16 mouse cellular contexts compared by ENCODE assay signal in genomic region chr17:14481746-14482145, GRCm38 (mm10).
"Had no signal": no experiment of that assay in that cellular context is flagged by ENCODE, and none has a peak within 500 bp of the region (broad histone marks: within the 10 kb centered on the region; RNA-seq: fewer than 3 reads in every experiment).

No protein-coding gene starts in this region.

- H3K4me2 ChIP-seq: neural tube, embryonic 12.5 days; neural tube, embryonic 13.5 days; neural tube, embryonic 15.5 days; stomach, embryonic 15.5 days had no signal

- H3K27ac ChIP-seq: neural tube, embryonic 12.5 days; neural tube, embryonic 13.5 days; neural tube, embryonic 15.5 days; stomach, embryonic 15.5 days; stomach, postnatal 0 days had no signal

- H3K27me3 ChIP-seq: neural tube, embryonic 12.5 days; neural tube, embryonic 13.5 days; neural tube, embryonic 15.5 days; stomach, embryonic 15.5 days had no signal

- DNase-seq: right cerebral cortex, adult 18-20 months; right cerebral cortex, postnatal 14 days; right cerebral cortex, postnatal 25 days; right cerebral cortex, postnatal 4 days; spleen, adult 18-20 months; thymus, adult 18-20 months; thymus, adult 2 months; thymus, postnatal 14 days; thymus, postnatal 25 days; thymus, postnatal 36 days; thymus, postnatal 4 days had no signal

- H3K36me3 ChIP-seq: neural tube, embryonic 12.5 days; neural tube, embryonic 13.5 days; neural tube, embryonic 15.5 days; stomach, embryonic 15.5 days had no signal

- H3K4me3 ChIP-seq: neural tube, embryonic 12.5 days; neural tube, embryonic 13.5 days; neural tube, embryonic 15.5 days; stomach, embryonic 15.5 days had no signal

- H3K4me1 ChIP-seq: neural tube, embryonic 12.5 days; neural tube, embryonic 13.5 days; neural tube, embryonic 15.5 days had no signal

- H3K9ac ChIP-seq: neural tube, embryonic 12.5 days; neural tube, embryonic 13.5 days; neural tube, embryonic 15.5 days; stomach, embryonic 15.5 days had no signal

- H3K9me3 ChIP-seq: neural tube, embryonic 12.5 days; neural tube, embryonic 13.5 days; stomach, embryonic 15.5 days had no signal
